Mouse (Mus musculus): ENCODE results near the gene Zswim1. TPM values are rescaled to one million over a fixed set of nuclear protein-coding genes. Genes with fewer than 3 reads are reported as not detected.

Gene Zswim1
- total and polyA plus RNA-seq, 3 experiments, result 8.2 to 17.4 TPM; not detected in 1

- no peak overlapping the region for H3K27ac ChIP-seq (ENCODE audit: control insufficient read depth, low read depth, low read length)
- peak; percentile 49 for DNase-seq (ENCODE audit: low read depth, low spot score)
- H3K36me3 ChIP-seq (ENCODE audit: control insufficient read depth in 1 of 2, insufficient read depth in 2 of 2, low read length in 2 of 2), result peaks cover 0 to 5% of the 10 kb centered on the region in 2 experiments; a peak in 2 of 4 replicates
- TF ChIP-seq ZNF384 (IDR thresholded peaks at IDR 0.05; ENCODE audit: low read depth, low read length) (no peak), CTCF (IDR thresholded peaks at IDR 0.05 in 2 of 3, conservative IDR thresholded peaks at IDR 0.05 in 1 of 3; ENCODE audit: control insufficient read depth in 1 of 3, insufficient read depth in 1 of 3, low read depth in 2 of 3, low read length in 3 of 3, poor library complexity in 1 of 3, severe bottlenecking in 1 of 3) (peak in 1 of 3 experiments; percentile 42; a peak in 2 of 6 replicates), ELF1 (IDR thresholded peaks at IDR 0.05; ENCODE audit: low read depth, low read length) (no peak), RCOR1 (IDR thresholded peaks at IDR 0.05; ENCODE audit: low read depth, low read length) (no peak), BHLHE40 (IDR thresholded peaks at IDR 0.05; ENCODE audit: borderline replicate concordance, low read depth, low read length) (no peak), CHD1 (IDR thresholded peaks at IDR 0.05; ENCODE audit: low read depth, low read length) (no peak), POLR2AphosphoS5 (IDR thresholded peaks at IDR 0.05; ENCODE audit: borderline replicate concordance, low read depth, low read length) (no peak)
- no peaks in the 10 kb centered on the region for H3K79me2 ChIP-seq (ENCODE audit: control insufficient read depth, insufficient read depth, low read length, poor library complexity)
- H3K4me1 ChIP-seq (ENCODE audit: control insufficient read depth in 1 of 2, insufficient read depth in 2 of 2, low read length in 2 of 2), result no peaks in the 10 kb centered on the region
- no peaks in the 10 kb centered on the region for H3K27me3 ChIP-seq (ENCODE audit: control insufficient read depth in 1 of 2, insufficient read depth in 2 of 2, low read length in 2 of 2)
- H3K9ac ChIP-seq (ENCODE audit: control insufficient read depth, low read depth, low read length, poor library complexity, severe bottlenecking), result no peak overlapping the region
- no peak overlapping the region for H3K4me3 ChIP-seq (ENCODE audit: control insufficient read depth in 1 of 2, insufficient read depth in 1 of 2, low read depth in 2 of 2, low read length in 2 of 2)
- no peaks in the 10 kb centered on the region for H3K9me3 ChIP-seq (replicated peaks; ENCODE audit: insufficient read depth, low read length)
These were observed 28.7 kb upstream of the Zswim1 start for GRCm38 (mm10) chr2:164793772-164794171.

GRCm38 (mm10) chr2:164794293-164794692, 28.2 kb upstream of the Zswim1 start:
- Histone ChIP-seq H3K9me3 (replicated peaks; ENCODE audit: insufficient read depth, low read length) (no peaks in the 10 kb centered on the region), H3K4me1 (ENCODE audit: control insufficient read depth in 1 of 2, insufficient read depth in 2 of 2, low read length in 2 of 2) (no peaks in the 10 kb centered on the region), H3K9ac (ENCODE audit: control insufficient read depth, low read depth, low read length, poor library complexity, severe bottlenecking) (peak overlapping the region; percentile 35; the same call in 1 of the 2 replicates), H3K27ac (ENCODE audit: control insufficient read depth, low read depth, low read length) (no peak overlapping the region), H3K79me2 (ENCODE audit: control insufficient read depth, insufficient read depth, low read length, poor library complexity) (no peaks in the 10 kb centered on the region), H3K36me3 (ENCODE audit: control insufficient read depth in 1 of 2, insufficient read depth in 2 of 2, low read length in 2 of 2) (peaks cover 0 to 5% of the 10 kb centered on the region in 2 experiments; a peak in 2 of 4 replicates), H3K27me3 (ENCODE audit: control insufficient read depth in 1 of 2, insufficient read depth in 2 of 2, low read length in 2 of 2) (no peaks in the 10 kb centered on the region), H3K4me3 (ENCODE audit: control insufficient read depth in 1 of 2, insufficient read depth in 1 of 2, low read depth in 2 of 2, low read length in 2 of 2) (no peak overlapping the region)
- DNase-seq (ENCODE audit: low read depth, low spot score), result peak; percentile 95
- TF ChIP-seq MXI1 (IDR thresholded peaks at IDR 0.05; ENCODE audit: low read depth, low read length), result peak; percentile 79
- no peak for TF ChIP-seq MAX (IDR thresholded peaks at IDR 0.05; ENCODE audit: low read length)
- no peak for TF ChIP-seq ELF1 (IDR thresholded peaks at IDR 0.05; ENCODE audit: low read depth, low read length)
- TF ChIP-seq MAZ (IDR thresholded peaks at IDR 0.05; ENCODE audit: low read depth, low read length), result peak; percentile 86
- TF ChIP-seq USF1 (IDR thresholded peaks at IDR 0.05; ENCODE audit: low read depth, low read length), result peak; percentile 61; the same call in 1 of the 2 replicates
- TF ChIP-seq MYC (IDR thresholded peaks at IDR 0.05; ENCODE audit: low read depth, low read length), result peak; percentile 74; the same call in 1 of the 2 replicates
- TF ChIP-seq BHLHE40 (IDR thresholded peaks at IDR 0.05; ENCODE audit: borderline replicate concordance, low read depth, low read length), result peak; percentile 26; the same call in 1 of the 2 replicates
- no peak for TF ChIP-seq TCF12 (IDR thresholded peaks at IDR 0.05; ENCODE audit: low read depth, low read length)
- TF ChIP-seq CHD2 (IDR thresholded peaks at IDR 0.05; ENCODE audit: low read length), result no peak
- TF ChIP-seq ETS1 (IDR thresholded peaks at IDR 0.05; ENCODE audit: low read depth, low read length), result 0 out of 2 replicates have a peak, but pooled peaks have one; percentile 13
- TF ChIP-seq CTCF (IDR thresholded peaks at IDR 0.05 in 2 of 3, conservative IDR thresholded peaks at IDR 0.05 in 1 of 3; ENCODE audit: control insufficient read depth in 1 of 3, insufficient read depth in 1 of 3, low read depth in 2 of 3, low read length in 3 of 3, poor library complexity in 1 of 3, severe bottlenecking in 1 of 3), result peak; percentile 83 to 95 (median 93)
- no peak for TF ChIP-seq RCOR1 (IDR thresholded peaks at IDR 0.05; ENCODE audit: low read depth, low read length)
- TF ChIP-seq ZC3H11A (IDR thresholded peaks at IDR 0.05; ENCODE audit: low read depth, low read length), result no peak; the same call in 1 of the 2 replicates
- TF ChIP-seq TBP (IDR thresholded peaks at IDR 0.05; ENCODE audit: low read depth, low read length), result no peak
- peak; percentile 25; the same call in 1 of the 2 replicates for TF ChIP-seq ZNF384 (IDR thresholded peaks at IDR 0.05; ENCODE audit: low read depth, low read length)
- TF ChIP-seq SMC3 (IDR thresholded peaks at IDR 0.05; ENCODE audit: low read depth, low read length), result peak; percentile 60
- no peak for TF ChIP-seq MAFK (IDR thresholded peaks at IDR 0.05; ENCODE audit: borderline replicate concordance, low read depth, low read length)
- no peak for TF ChIP-seq MYB (IDR thresholded peaks at IDR 0.05; ENCODE audit: low read depth, low read length)
- no peak for TF ChIP-seq GABPA (IDR thresholded peaks at IDR 0.05; ENCODE audit: low read depth, low read length)
- TF ChIP-seq GATA1 (IDR thresholded peaks at IDR 0.05; ENCODE audit: low read depth, low read length), result no peak
- no peak for TF ChIP-seq POLR2A (IDR thresholded peaks at IDR 0.05; ENCODE audit: control insufficient read depth in 1 of 2, insufficient read depth in 1 of 2, low read depth in 1 of 2, low read length in 2 of 2, poor library complexity in 1 of 2)
- peak; percentile 63 for TF ChIP-seq RAD21 (IDR thresholded peaks at IDR 0.05; ENCODE audit: low read depth, low read length)
- no peak for TF ChIP-seq USF2 (IDR thresholded peaks at IDR 0.05; ENCODE audit: borderline replicate concordance in 1 of 2, insufficient read depth in 1 of 2, low read depth in 1 of 2, low read length in 2 of 2)
